Mouse (Mus musculus) limb, embryonic 10.5 days (tissue): ENCODE data around the gene Csn1s1. TPM values are rescaled to one million over a fixed set of nuclear protein-coding genes. Genes with fewer than 3 reads are reported as not detected.

Experiments
- DNase-seq: peaks from one replicate; pipeline ENCODE4 v3.0.0-alpha.2; 2017; ENCODE audit warnings: low spot score
- H3K27ac ChIP-seq: fragments of 300-500 bp; sonication (generic); 2 replicates; pipeline ENCODE4 v1.5.1; 2016; ENCODE audit warnings: mild to moderate bottlenecking
- H3K27me3 ChIP-seq: fragments of 300-500 bp; sonication (generic); 2 replicates; pipeline ENCODE4 v1.6.1; 2016; ENCODE audit warnings: low read depth, mild to moderate bottlenecking; ENCODE audit not compliant: poor library complexity, severe bottlenecking
- H3K36me3 ChIP-seq: fragments of 300-500 bp; sonication (generic); 2 replicates; pipeline ENCODE4 v1.6.1; 2016; ENCODE audit warnings: mild to moderate bottlenecking, moderate library complexity
- H3K4me1 ChIP-seq: fragments of 300-500 bp; sonication (generic); 2 replicates; pipeline ENCODE4 v1.6.1; 2016
- H3K4me3 ChIP-seq: fragments of 300-500 bp; sonication (generic); 2 replicates; pipeline ENCODE4 v1.5.1; 2016; ENCODE audit warnings: mild to moderate bottlenecking, moderate library complexity
- H3K9me3 ChIP-seq: fragments of 300-500 bp; sonication (generic); replicated peaks from 2 replicates; pipeline ENCODE4 v1.6.1; 2016; ENCODE audit warnings: mild to moderate bottlenecking
- WGBS: fragments of 180-500 bp; shearing (Covaris S2); methylation state at CpG from one replicate; pipeline ENCODE4 v1.1.7; 2016; 5-methylcytosine and 5-hydroxymethylcytosine counted together
- polyA plus RNA-seq: library from polyadenylated mRNA; unstranded; fragments of >200 nt; fragmentation: Nextera tagmentation; extraction: Ambion mirVana; gene quantifications from 2 replicates; pipeline ENCODE4 v1.2.1, GENCODE M21; 2016

Gene Csn1s1
- polyA plus RNA-seq: not detected in 2 replicates

GRCm38 (mm10) chr5:87665908-87666307 lies at the start of gene Csn1s1:
Gene Csn1s1 (plus strand): TSS chr5:87666208.
- Histone ChIP-seq H3K36me3 (no peaks in the 10 kb centered on the region), H3K4me1 (no peaks in the 10 kb centered on the region), H3K27me3 (no peaks in the 10 kb centered on the region), H3K27ac (no peak within 1 kb of the TSS), H3K9me3 (no peaks in the 10 kb centered on the region), H3K4me3 (no peak within 1 kb of the TSS)
- DNase-seq: no peak

GRCm38 (mm10) chr5:87622681-87623080 lies 43.3 kb upstream of the Csn1s1 start:
- Histone ChIP-seq H3K27ac (no peak overlapping the region), H3K27me3 (no peaks in the 10 kb centered on the region), H3K4me1 (no peaks in the 10 kb centered on the region), H3K4me3 (no peak overlapping the region), H3K9me3 (no peaks in the 10 kb centered on the region), H3K36me3 (no peaks in the 10 kb centered on the region)
- DNase-seq: no peak

GRCm38 (mm10) chr5:87642787-87643186 lies 23.2 kb upstream of the Csn1s1 start:
- DNase-seq: no peak

DNA sequence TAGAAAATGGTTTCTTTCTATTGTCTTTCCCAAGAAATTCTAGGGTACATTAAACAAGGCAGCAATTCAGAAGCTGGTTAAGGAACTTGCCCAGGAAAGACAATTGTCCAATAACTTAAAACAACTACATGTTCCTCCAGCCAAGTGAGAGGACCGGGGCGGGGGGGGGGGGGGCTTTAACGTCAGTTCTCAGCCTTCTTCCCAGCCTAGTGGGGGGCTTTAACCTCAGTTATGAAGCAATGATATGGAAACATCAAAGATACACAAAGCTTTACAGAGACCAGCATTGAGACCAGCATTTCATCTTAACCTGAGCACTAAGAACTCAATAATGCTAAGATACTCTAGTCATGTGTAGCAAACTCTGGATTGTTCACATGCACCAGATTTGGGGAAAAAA lies 33.5 kb downstream of the Csn1s1 start, which contains the start of gene Csn2:
Gene Csn2, minus strand, starts transcription at position 101 of the 400 bp plus-strand sequence.
- Histone ChIP-seq H3K27ac (no peak within 1 kb of the TSS), H3K4me3 (no peak within 1 kb of the TSS), H3K4me1 (no peaks in the 10 kb centered on the region), H3K27me3 (no peaks in the 10 kb centered on the region), H3K36me3 (no peaks in the 10 kb centered on the region), H3K9me3 (no peaks in the 10 kb centered on the region)
- no peak for DNase-seq
- 76% methylated on average over 3 of the region's 3 CpGs for WGBS

More at GRCm38 (mm10) chr5:87642787-87643186, 23.2 kb upstream of the Csn1s1 start:
- no peak overlapping the region for H3K4me3 ChIP-seq
- H3K27ac ChIP-seq: no peak overlapping the region
- no peaks in the 10 kb centered on the region for H3K36me3 ChIP-seq
- no peaks in the 10 kb centered on the region for H3K27me3 ChIP-seq
- H3K4me1 ChIP-seq: no peaks in the 10 kb centered on the region
- no peaks in the 10 kb centered on the region for H3K9me3 ChIP-seq

GRCm38 (mm10) chr5:87705891-87706290 lies 39.9 kb downstream of the Csn1s1 start:
- no peak overlapping the region for H3K4me3 ChIP-seq
- H3K4me1 ChIP-seq: no peaks in the 10 kb centered on the region
- no peak for DNase-seq
- WGBS: 82% methylated on average over 1 of the region's 1 CpGs
- no peaks in the 10 kb centered on the region for H3K36me3 ChIP-seq
- H3K27me3 ChIP-seq: no peaks in the 10 kb centered on the region
- no peaks in the 10 kb centered on the region for H3K9me3 ChIP-seq
- H3K27ac ChIP-seq: no peak overlapping the region

Other genes starting within 250 kb of the Csn1s1 start
- not detected in 2 replicates for gene Ugt2b38, start 242.0 kb upstream of the Csn1s1 start, polyA plus RNA-seq
- not detected in 2 replicates for gene Ugt2a2, start 183.9 kb upstream of the Csn1s1 start, polyA plus RNA-seq
- gene Gm43638, start 179.4 kb upstream of the Csn1s1 start, polyA plus RNA-seq: not detected in 2 replicates
- gene Ugt2a1, start 175.3 kb upstream of the Csn1s1 start, polyA plus RNA-seq: not detected in 2 replicates
- gene Sult1b1, start 128.0 kb upstream of the Csn1s1 start, polyA plus RNA-seq: not detected in 2 replicates
- gene Sult1d1, start 97.2 kb upstream of the Csn1s1 start, polyA plus RNA-seq: not detected in 2 replicates
- not detected in 2 replicates for gene Sult1e1, start 74.6 kb upstream of the Csn1s1 start, polyA plus RNA-seq
- gene Csn2, start 33.4 kb downstream of the Csn1s1 start, polyA plus RNA-seq: not detected in 2 replicates
- gene Csn1s2a, start 108.4 kb downstream of the Csn1s1 start, polyA plus RNA-seq: not detected in 2 replicates
- gene Csn1s2b, start 141.9 kb downstream of the Csn1s1 start, polyA plus RNA-seq: not detected in 2 replicates
- not detected in 2 replicates for gene Prr27, start 159.5 kb downstream of the Csn1s1 start, polyA plus RNA-seq
- not detected in 2 replicates for gene Odam, start 218.8 kb downstream of the Csn1s1 start, polyA plus RNA-seq